Mouse (Mus musculus) heart, embryonic 12.5 days (tissue): ENCODE data around the gene Pirb. TPM values are rescaled to one million over a fixed set of nuclear protein-coding genes. Genes with fewer than 3 reads are reported as not detected.

Experiments
- ATAC-seq: fragments of 200-750 bp; cut with Nextera tagmentation; 2 replicates; pipeline ENCODE4 v1.8.0; 2017; ENCODE audit warnings: moderate TSS enrichment, moderate library complexity; ENCODE audit not compliant: insufficient number of reproducible peaks, low FRiP score
- H3K27ac ChIP-seq: fragments of 300-500 bp; sonication (generic); 2 replicates; pipeline ENCODE4 v1.5.1; 2016; ENCODE audit warnings: mild to moderate bottlenecking, moderate library complexity; ENCODE audit not compliant: poor library complexity, severe bottlenecking
- H3K27me3 ChIP-seq: fragments of 300-500 bp; sonication (generic); replicated peaks from 2 replicates; pipeline ENCODE4 v1.6.1; 2016; ENCODE audit warnings: mild to moderate bottlenecking, moderate library complexity
- H3K36me3 ChIP-seq: fragments of 300-500 bp; sonication (generic); 2 replicates; pipeline ENCODE4 v1.6.1; 2016; ENCODE audit warnings: mild to moderate bottlenecking, moderate library complexity
- H3K4me1 ChIP-seq: fragments of 300-500 bp; sonication (generic); replicated peaks from 2 replicates; pipeline ENCODE4 v1.6.1; 2016; ENCODE audit warnings: mild to moderate bottlenecking
- H3K4me2 ChIP-seq: fragments of 300-500 bp; sonication (generic); 2 replicates; pipeline ENCODE4 v1.6.1; 2016; ENCODE audit warnings: mild to moderate bottlenecking, moderate library complexity
- H3K4me3 ChIP-seq: fragments of 300-500 bp; sonication (generic); 2 replicates; pipeline ENCODE4 v1.5.1; 2016; ENCODE audit warnings: mild to moderate bottlenecking
- H3K9ac ChIP-seq: fragments of 300-500 bp; sonication (generic); 2 replicates; pipeline ENCODE4 v1.6.1; 2016; ENCODE audit warnings: mild to moderate bottlenecking, moderate library complexity
- H3K9me3 ChIP-seq: fragments of 300-500 bp; sonication (generic); replicated peaks from 2 replicates; pipeline ENCODE4 v1.6.1; 2016; ENCODE audit warnings: mild to moderate bottlenecking, moderate library complexity
- WGBS: fragments of 180-500 bp; shearing (Covaris S2); methylation state at CpG from one replicate; pipeline ENCODE4 v1.1.7; 2016; 5-methylcytosine and 5-hydroxymethylcytosine counted together
- polyA plus RNA-seq: library from polyadenylated mRNA; unstranded; fragments of >200 nt; fragmentation: Nextera tagmentation; extraction: Ambion mirVana; gene quantifications from 2 replicates; pipeline ENCODE4 v1.2.1, GENCODE M21; 2016

Gene Pirb
- polyA plus RNA-seq, 1 experiment from 2014 or later = 0.04 TPM

GRCm38 (mm10) chr7:3691919-3692318 is 28.3 kb downstream of the Pirb start:
- WGBS = 37% methylated on average over 3 of the region's 3 CpGs
- Histone ChIP-seq H3K9ac (peak overlapping the region; percentile 88), H3K4me1 (peaks cover 24% of the 10 kb centered on the region), H3K27me3 (no peaks in the 10 kb centered on the region), H3K27ac (no peak overlapping the region), H3K36me3 (peaks cover 31% of the 10 kb centered on the region), H3K4me2 (peak overlapping the region; percentile 78), H3K9me3 (no peaks in the 10 kb centered on the region), H3K4me3 (peak overlapping the region; percentile 73)
- no peak for ATAC-seq

GRCm38 (mm10) chr7:3685400-3686187 is 34.6 kb downstream of the Pirb start:
- 79% methylated on average over 31 of the region's 31 CpGs for WGBS
- no peak overlapping the region for H3K27ac ChIP-seq
- no peak overlapping the region for H3K4me3 ChIP-seq
- H3K36me3 ChIP-seq = peaks cover 66% of the 10 kb centered on the region
- H3K4me2 ChIP-seq = no peak overlapping the region
- H3K9ac ChIP-seq = no peak overlapping the region
- H3K27me3 ChIP-seq = no peaks in the 10 kb centered on the region
- no peak for ATAC-seq
- H3K9me3 ChIP-seq = no peaks in the 10 kb centered on the region
- no peaks in the 10 kb centered on the region for H3K4me1 ChIP-seq

GRCm38 (mm10) chr7:3684698-3685097 is 35.5 kb downstream of the Pirb start:
- Histone ChIP-seq H3K4me1 (no peaks in the 10 kb centered on the region), H3K9ac (no peak overlapping the region), H3K4me2 (no peak overlapping the region), H3K27me3 (no peaks in the 10 kb centered on the region), H3K9me3 (no peaks in the 10 kb centered on the region), H3K36me3 (peaks cover 64% of the 10 kb centered on the region), H3K27ac (no peak overlapping the region), H3K4me3 (no peak overlapping the region)
- 86% methylated on average over 8 of the region's 8 CpGs for WGBS
- ATAC-seq = no peak

- H3K4me3 ChIP-seq = no peak overlapping the region
- H3K4me1 ChIP-seq = no peaks in the 10 kb centered on the region
- ATAC-seq = no peak
- no peak overlapping the region for H3K27ac ChIP-seq
- H3K36me3 ChIP-seq = peaks cover 61% of the 10 kb centered on the region
- 82% methylated on average over 10 of the region's 10 CpGs for WGBS
- H3K9ac ChIP-seq = no peak overlapping the region
- no peak overlapping the region for H3K4me2 ChIP-seq
- no peaks in the 10 kb centered on the region for H3K27me3 ChIP-seq
- no peaks in the 10 kb centered on the region for H3K9me3 ChIP-seq
Observed at GRCm38 (mm10) chr7:3683908-3684550, 36.2 kb downstream of the Pirb start.

GRCm38 (mm10) chr7:3677342-3677741 is 42.8 kb downstream of the Pirb start, which contains the start of gene Tmc4:
Tmc4 (minus strand) TSS chr7:3677553.
- H3K4me3 ChIP-seq = no peak within 1 kb of the TSS
- H3K4me2 ChIP-seq = no peak within 1 kb of the TSS
- peaks cover 18% of the 10 kb centered on the region for H3K36me3 ChIP-seq
- H3K9me3 ChIP-seq = no peaks in the 10 kb centered on the region
- no peaks in the 10 kb centered on the region for H3K27me3 ChIP-seq
- H3K27ac ChIP-seq = no peak within 1 kb of the TSS
- no peak for ATAC-seq
- 56% methylated on average over 9 of the region's 9 CpGs for WGBS
- H3K4me1 ChIP-seq = no peaks in the 10 kb centered on the region
- no peak within 1 kb of the TSS for H3K9ac ChIP-seq

GRCm38 (mm10) chr7:3676371-3676770 is 43.8 kb downstream of the Pirb start:
- no peaks in the 10 kb centered on the region for H3K27me3 ChIP-seq
- H3K9me3 ChIP-seq = no peaks in the 10 kb centered on the region
- H3K4me1 ChIP-seq = no peaks in the 10 kb centered on the region
- H3K36me3 ChIP-seq = peaks cover 18% of the 10 kb centered on the region
- ATAC-seq = no peak
- H3K27ac ChIP-seq = no peak overlapping the region
- no peak overlapping the region for H3K9ac ChIP-seq
- no peak overlapping the region for H3K4me2 ChIP-seq
- H3K4me3 ChIP-seq = no peak overlapping the region
- WGBS = 84% methylated on average over 12 of the region's 12 CpGs

GRCm38 (mm10) chr7:3675228-3675548 is 45.0 kb downstream of the Pirb start:
- WGBS = 74% methylated on average over 3 of the region's 3 CpGs
- Histone ChIP-seq H3K9me3 (no peaks in the 10 kb centered on the region), H3K4me2 (no peak overlapping the region), H3K36me3 (peaks cover 10% of the 10 kb centered on the region), H3K4me3 (no peak overlapping the region), H3K4me1 (no peaks in the 10 kb centered on the region), H3K27ac (no peak overlapping the region), H3K9ac (no peak overlapping the region), H3K27me3 (no peaks in the 10 kb centered on the region)
- no peak; the same call in 1 of the 2 replicates for ATAC-seq

GRCm38 (mm10) chr7:3674507-3675227 is 45.5 kb downstream of the Pirb start:
- H3K36me3 ChIP-seq = peaks cover 9% of the 10 kb centered on the region; the same call in 1 of the 2 replicates
- no peak overlapping the region for H3K27ac ChIP-seq
- no peaks in the 10 kb centered on the region for H3K27me3 ChIP-seq
- 64% methylated on average over 10 of the region's 10 CpGs for WGBS
- no peak overlapping the region for H3K9ac ChIP-seq
- no peaks in the 10 kb centered on the region for H3K4me1 ChIP-seq
- H3K4me2 ChIP-seq = no peak overlapping the region
- peak; percentile 77 for ATAC-seq
- no peaks in the 10 kb centered on the region for H3K9me3 ChIP-seq
- no peak overlapping the region for H3K4me3 ChIP-seq

- H3K27me3 ChIP-seq = no peaks in the 10 kb centered on the region
- H3K4me1 ChIP-seq = peaks cover 31% of the 10 kb centered on the region
- ATAC-seq = no peak
- peak overlapping the region; percentile 35 for H3K4me3 ChIP-seq
- peaks cover 14% of the 10 kb centered on the region for H3K36me3 ChIP-seq
- WGBS = 5% methylated on average over 14 of the region's 14 CpGs
- H3K27ac ChIP-seq = peak overlapping the region; percentile 40; the same call in 1 of the 2 replicates
- no peaks in the 10 kb centered on the region for H3K9me3 ChIP-seq
- H3K9ac ChIP-seq = peak overlapping the region; percentile 60
- peak overlapping the region; percentile 64 for H3K4me2 ChIP-seq
Observed at GRCm38 (mm10) chr7:3666921-3667391, 53.2 kb downstream of the Pirb start.

- peaks cover 29% of the 10 kb centered on the region for H3K36me3 ChIP-seq
- H3K27ac ChIP-seq = peak within 1 kb of the TSS; percentile 88
- no peaks in the 10 kb centered on the region for H3K27me3 ChIP-seq
- WGBS = 4% methylated on average over 45 of the region's 45 CpGs
- peak; percentile 98 for ATAC-seq
- H3K4me3 ChIP-seq = peak within 1 kb of the TSS; percentile 80
- peaks cover 31% of the 10 kb centered on the region for H3K4me1 ChIP-seq
- H3K9me3 ChIP-seq = no peaks in the 10 kb centered on the region
- H3K4me2 ChIP-seq = peak within 1 kb of the TSS; percentile 90
- H3K9ac ChIP-seq = peak within 1 kb of the TSS; percentile 85
Observed at GRCm38 (mm10) chr7:3665215-3666114, 54.7 kb downstream of the Pirb start, which contains the start of gene Leng1. Leng1 (minus strand) TSS chr7:3665840.
